8 mouse cellular contexts compared by ENCODE assay signal in the genomic region with DNA sequence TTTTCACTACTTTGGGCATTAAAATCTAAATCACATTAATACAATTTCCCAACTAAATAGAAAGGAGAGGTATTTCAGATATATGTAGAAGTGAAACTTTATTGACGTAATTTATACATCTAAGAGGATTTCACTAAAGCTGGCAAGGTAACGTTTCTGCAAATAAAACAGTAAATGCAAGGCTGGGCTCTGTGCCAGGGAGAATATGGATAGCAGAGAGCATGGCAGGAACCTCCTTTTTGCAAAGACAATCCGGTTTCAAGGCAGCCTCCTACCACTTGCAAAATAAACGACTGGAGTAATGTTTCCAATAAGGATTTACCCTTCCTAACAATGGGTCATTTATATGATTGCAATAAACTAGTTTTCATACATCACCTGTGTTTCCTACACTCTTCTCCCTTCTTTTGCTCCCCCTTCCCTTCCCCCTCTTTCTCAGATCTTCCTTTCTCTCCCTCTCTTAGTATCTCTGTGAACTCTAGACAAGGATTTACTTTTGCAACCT. TPM values are rescaled to one million over a fixed set of nuclear protein-coding genes. Genes with fewer than 3 reads are reported as not detected.
DNase-seq lines count a peak whose midpoint lies in the region; ATAC-seq lines count a peak whose summit lies in the region.

No protein-coding gene starts in this region.

- 18% methylated on average over 4 of the region's 4 CpGs for WGBS in heart, embryonic 11.5 days (ENCODE audit: insufficient replicate concordance)
- 15% methylated on average over 4 of the region's 4 CpGs for WGBS in hindbrain, embryonic 10.5 days
- 19% methylated on average over 4 of the region's 4 CpGs for WGBS in midbrain, embryonic 10.5 days

- H3K27me3 ChIP-seq in heart, embryonic 11.5 days (ENCODE audit: control insufficient read depth, insufficient read depth, low read length) = no peaks in the 10 kb centered on the region; the same call in 1 of the 2 replicates
- H3K27me3 ChIP-seq in hindbrain, embryonic 10.5 days (ENCODE audit: insufficient read depth, poor library complexity, severe bottlenecking) = peaks cover 60% of the 10 kb centered on the region
- H3K27me3 ChIP-seq in midbrain, embryonic 10.5 days (ENCODE audit: low read depth, poor library complexity, severe bottlenecking) = peaks cover 78% of the 10 kb centered on the region

- no peaks in the 10 kb centered on the region for H3K9me3 ChIP-seq in heart, embryonic 11.5 days (replicated peaks; ENCODE audit: control insufficient read depth, low read length)
- no peaks in the 10 kb centered on the region for H3K9me3 ChIP-seq in hindbrain, embryonic 10.5 days
- no peaks in the 10 kb centered on the region for H3K9me3 ChIP-seq in midbrain, embryonic 10.5 days (replicated peaks)

- H3K27ac ChIP-seq in heart, embryonic 11.5 days (ENCODE audit: low read depth, low read length) = peak overlapping the region; percentile 81
- H3K27ac ChIP-seq in hindbrain, embryonic 10.5 days = peak overlapping the region; percentile 65
- H3K27ac ChIP-seq in midbrain, embryonic 10.5 days (replicated peaks) = peak overlapping the region; percentile 46

- DNase-seq in heart, postnatal 4 days = no peak
- DNase-seq in adipocyte (ENCODE audit: low spot score) = peak; percentile 45
- DNase-seq in hindbrain, embryonic 10.5 days (ENCODE audit: low spot score) = no peak
- no peak for DNase-seq in midbrain, embryonic 10.5 days (ENCODE audit: low spot score)
- DNase-seq in adrenal gland, adult (ENCODE audit: inconsistent age in 2 of 2, low spot score in 1 of 2) = no peak
- DNase-seq in B cell, adult 2 months = no peak
- DNase-seq in Muller cell, postnatal 12 days (ENCODE audit: inconsistent ontology term) = no peak

- peak overlapping the region; percentile 71 for H3K4me2 ChIP-seq in heart, embryonic 11.5 days

- no peaks in the 10 kb centered on the region for H3K36me3 ChIP-seq in heart, embryonic 11.5 days (ENCODE audit: control insufficient read depth, insufficient read depth, low read length)
- no peaks in the 10 kb centered on the region for H3K36me3 ChIP-seq in hindbrain, embryonic 10.5 days
- H3K36me3 ChIP-seq in midbrain, embryonic 10.5 days = no peaks in the 10 kb centered on the region

- H3K4me3 ChIP-seq in heart, embryonic 11.5 days (ENCODE audit: low read depth, low read length) = peak overlapping the region; percentile 97
- H3K4me3 ChIP-seq in hindbrain, embryonic 10.5 days = peak overlapping the region; percentile 85
- 0 out of 2 replicates have a peak overlapping the region, but pooled peaks have one; percentile 76 for H3K4me3 ChIP-seq in midbrain, embryonic 10.5 days

- no peak for ATAC-seq in heart, embryonic 11.5 days (replicated peaks; ENCODE audit: insufficient number of reproducible peaks, low FRiP score, low TSS enrichment)

- peaks cover 19% of the 10 kb centered on the region for H3K4me1 ChIP-seq in heart, embryonic 11.5 days (ENCODE audit: control insufficient read depth, insufficient read depth, low read length)
- peaks cover 55% of the 10 kb centered on the region for H3K4me1 ChIP-seq in hindbrain, embryonic 10.5 days (replicated peaks)
- peaks cover 62% of the 10 kb centered on the region for H3K4me1 ChIP-seq in midbrain, embryonic 10.5 days

- peak overlapping the region; percentile 2; the same call in 1 of the 2 replicates for H3K9ac ChIP-seq in heart, embryonic 11.5 days (ENCODE audit: low read depth, low read length)

RNA-seq across cellular contexts. Expression of a gene that starts 2.0 kb away (rescaled TPM):
- polyA plus RNA-seq in heart, embryonic 11.5 days (2014; fragmentation: Nextera tagmentation; extraction: Ambion mirVana) = 27.5 and 33.7 TPM in 2 replicates
- 100 to 1,000 TPM; 206 to 217 TPM for total RNA-seq in heart, postnatal 4 days (2021)
- 10.9 and 17.5 TPM in 2 replicates for polyA plus RNA-seq in hindbrain, embryonic 10.5 days (2016; fragmentation: Nextera tagmentation; extraction: Ambion mirVana)
- 5.9 and 13.3 TPM in 2 replicates for polyA plus RNA-seq in midbrain, embryonic 10.5 days (2016; fragmentation: Nextera tagmentation; extraction: Ambion mirVana)

RNA-seq across cellular contexts. Expression of a gene that starts 3.4 kb away (rescaled TPM):
- 0.72 and 0.73 TPM in 2 replicates for polyA plus RNA-seq in heart, embryonic 11.5 days (2014; fragmentation: Nextera tagmentation; extraction: Ambion mirVana)
- not detected for total RNA-seq in heart, postnatal 4 days (2021)
- polyA plus RNA-seq in hindbrain, embryonic 10.5 days (2016; fragmentation: Nextera tagmentation; extraction: Ambion mirVana) = 12.7 and 18.4 TPM in 2 replicates
- 2.7 and 3.9 TPM in 2 replicates for polyA plus RNA-seq in midbrain, embryonic 10.5 days (2016; fragmentation: Nextera tagmentation; extraction: Ambion mirVana)
